Mouse (Mus musculus): ENCODE results near the gene Gm20388.
A peak's percentile ranks its signal among the peaks of the same experiment; 100 is the strongest.
"Not testable (repeated sequence)": the region's sequence is repeated elsewhere in the genome, so short reads cannot be mapped to it uniquely, and the experiment has no call there.

Gm20388 gene

DNA sequence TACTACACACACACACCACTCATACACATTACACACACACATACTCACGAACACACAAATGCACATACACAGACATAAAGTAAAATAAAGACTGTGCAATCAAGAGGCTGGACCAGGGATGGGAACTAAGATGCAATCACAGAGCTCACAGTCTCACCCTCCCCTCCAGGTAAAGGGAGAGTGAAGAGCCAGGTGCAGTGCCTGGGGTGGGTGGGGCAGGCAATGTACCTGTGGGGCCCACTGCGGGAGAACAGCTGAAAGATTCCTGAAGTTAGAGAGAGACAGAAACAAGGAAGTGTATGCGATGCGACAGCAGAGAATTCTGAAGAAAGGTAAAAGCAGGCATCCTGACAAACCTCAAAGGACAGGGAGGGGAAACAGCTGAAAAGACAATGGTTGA, 3884.1 kb downstream of the Gm20388 start:
- DNase-seq: no peak

- DNase-seq: peak; percentile 50
Observed at GRCm38 (mm10) chr8:123796758-123797157, 3886.1 kb downstream of the Gm20388 start.

GRCm38 (mm10) chr8:123797928-123798327, 3887.3 kb downstream of the Gm20388 start:
- DNase-seq: peak; percentile 67

- DNase-seq: no peak
Observed at GRCm38 (mm10) chr8:123799434-123799833, 3888.8 kb downstream of the Gm20388 start.

- DNase-seq: no peak
Observed at GRCm38 (mm10) chr8:123799885-123800284, 3889.2 kb downstream of the Gm20388 start.

DNA sequence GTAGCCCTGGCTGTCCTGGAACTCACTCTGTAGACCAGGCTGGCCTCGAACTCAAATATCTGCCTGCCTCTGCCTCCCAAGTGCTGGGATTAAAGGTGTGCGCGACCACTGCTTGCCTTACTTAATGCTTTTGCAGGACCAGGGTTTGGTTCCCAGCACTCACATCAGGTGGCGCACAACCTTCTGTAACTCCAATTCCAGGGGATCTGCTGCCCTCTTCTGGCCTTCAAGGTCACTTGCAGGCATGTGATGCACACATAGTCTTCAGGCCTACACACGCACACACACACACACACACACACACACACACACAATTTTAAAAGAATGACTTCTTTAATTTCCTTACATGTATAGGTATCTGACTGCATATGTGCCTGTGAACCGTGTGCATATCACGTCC, 3890.2 kb downstream of the Gm20388 start:
- no peak for DNase-seq

DNA sequence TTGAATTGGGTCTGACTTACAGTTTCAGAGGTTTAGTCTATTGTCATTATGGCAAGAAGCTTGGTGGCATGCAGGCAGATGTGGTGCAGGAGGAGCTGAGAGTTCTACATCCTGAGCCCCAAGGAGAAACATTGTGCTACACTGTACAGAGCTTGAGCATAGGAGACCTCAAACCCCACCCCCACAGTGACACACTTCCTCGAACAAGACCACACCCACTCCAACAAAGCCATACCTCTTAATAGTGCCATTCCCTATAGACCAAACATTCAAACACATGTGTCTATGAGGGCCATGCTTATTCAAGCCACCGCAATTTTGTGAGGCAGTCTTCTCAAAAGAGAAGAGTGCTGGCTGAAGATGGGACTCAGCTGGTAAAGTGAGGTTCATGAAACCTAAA, 3890.9 kb downstream of the Gm20388 start:
- no peak for DNase-seq

DNA sequence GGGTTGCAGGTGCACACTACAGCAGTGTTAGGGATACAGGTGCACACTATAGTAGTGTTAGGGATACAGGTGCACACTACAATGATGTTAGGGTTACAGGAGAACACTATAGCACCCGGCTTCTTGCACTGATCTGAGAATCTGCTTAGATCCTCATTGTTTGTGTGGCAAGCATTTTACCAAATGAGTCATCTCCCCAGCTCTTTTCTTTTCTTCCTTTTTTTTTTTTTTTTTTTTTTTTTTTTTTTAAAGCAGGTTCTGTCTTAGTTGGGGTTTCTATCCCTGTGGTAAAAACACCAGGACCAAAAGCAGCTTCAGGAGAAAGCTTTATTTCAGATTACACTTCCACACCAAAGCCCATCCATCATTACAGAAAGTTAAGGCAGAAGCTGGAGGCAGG, 3893.0 kb downstream of the Gm20388 start:
- DNase-seq: no peak

DNA sequence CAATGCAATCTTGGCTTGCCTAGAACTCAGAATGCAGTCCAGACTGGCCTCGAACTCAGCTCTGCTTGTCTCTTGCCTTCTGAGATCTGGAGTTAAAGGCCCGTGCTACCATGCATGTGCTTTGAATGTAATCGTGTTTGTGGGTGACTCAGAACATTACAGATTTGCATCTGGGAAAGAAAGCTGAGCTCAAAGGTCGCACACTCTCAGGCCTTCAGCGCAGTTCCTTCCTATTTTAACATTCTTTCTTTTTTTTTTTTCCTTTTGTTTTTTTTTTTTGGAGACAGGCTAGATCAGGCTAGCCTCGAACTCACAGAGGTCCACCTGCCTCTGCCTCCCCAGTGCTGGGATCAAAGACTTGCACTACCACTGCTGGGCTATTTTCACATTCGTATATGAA, 3893.9 kb downstream of the Gm20388 start:
- no peak for DNase-seq

DNA sequence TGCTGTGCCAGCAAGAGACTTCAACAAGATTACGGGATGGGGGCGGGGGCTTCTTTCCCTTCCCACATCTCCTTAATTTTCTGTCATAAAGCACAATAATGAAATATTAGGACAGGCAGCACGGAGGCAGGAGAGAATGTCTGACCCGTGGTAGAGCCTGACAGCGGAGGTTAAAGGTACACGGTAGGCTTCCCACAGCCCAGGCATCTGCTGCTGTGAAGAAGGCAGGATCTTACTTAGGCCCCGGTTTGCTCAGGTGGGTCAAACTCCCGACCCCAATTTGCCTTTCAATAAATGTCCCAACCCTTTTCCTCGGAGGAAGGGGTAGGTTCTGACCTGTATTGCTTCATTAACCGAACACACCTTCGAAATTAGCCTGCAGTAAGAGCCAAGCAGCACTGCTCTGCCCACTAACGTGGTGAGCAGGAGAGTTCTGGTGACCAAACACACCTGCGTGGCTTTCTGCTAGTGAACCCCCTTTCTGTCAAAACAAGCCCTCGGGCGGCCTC, 3894.6 kb downstream of the Gm20388 start:
- no peak for DNase-seq

GRCm38 (mm10) chr8:123805718-123806373, 3895.2 kb downstream of the Gm20388 start, which contains the start of gene Rab4a:
Gene Rab4a, plus strand, starts transcription at chr8:123805985.
- peak; percentile 84 for DNase-seq

DNA sequence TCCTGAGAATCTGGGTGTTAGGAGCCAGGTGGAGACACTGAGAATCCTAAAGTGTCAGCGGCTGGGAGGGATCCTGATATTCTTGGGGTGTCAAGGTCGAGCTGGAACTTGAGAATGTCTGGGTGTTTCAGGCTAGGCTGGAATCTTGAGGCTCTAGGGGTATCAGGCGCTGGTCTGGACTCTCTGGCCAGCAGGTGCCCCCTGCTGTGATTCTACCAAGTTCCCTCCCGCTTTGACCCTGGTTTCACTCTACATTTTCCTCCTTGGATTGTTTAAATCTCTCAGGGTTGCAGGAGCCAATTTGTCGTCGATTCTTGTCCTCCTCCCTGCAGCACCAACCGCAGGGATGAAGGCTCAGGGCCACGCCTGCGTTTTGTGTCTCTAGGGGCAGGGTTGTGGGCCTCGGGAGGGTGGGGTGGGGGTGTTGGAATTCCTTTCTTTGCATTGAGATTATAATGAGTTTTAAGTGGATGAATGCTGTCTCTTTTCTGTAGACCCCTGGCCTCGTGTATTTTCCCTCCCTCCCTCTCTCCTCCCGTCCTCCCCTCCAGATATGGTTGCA, 3895.8 kb downstream of the Gm20388 start:
- DNase-seq: no peak

- DNase-seq: peak; percentile 70
Observed at GRCm38 (mm10) chr8:123807024-123807431, 3896.4 kb downstream of the Gm20388 start.

GRCm38 (mm10) chr8:123807852-123808573, 3897.4 kb downstream of the Gm20388 start:
- DNase-seq: no peak

DNA sequence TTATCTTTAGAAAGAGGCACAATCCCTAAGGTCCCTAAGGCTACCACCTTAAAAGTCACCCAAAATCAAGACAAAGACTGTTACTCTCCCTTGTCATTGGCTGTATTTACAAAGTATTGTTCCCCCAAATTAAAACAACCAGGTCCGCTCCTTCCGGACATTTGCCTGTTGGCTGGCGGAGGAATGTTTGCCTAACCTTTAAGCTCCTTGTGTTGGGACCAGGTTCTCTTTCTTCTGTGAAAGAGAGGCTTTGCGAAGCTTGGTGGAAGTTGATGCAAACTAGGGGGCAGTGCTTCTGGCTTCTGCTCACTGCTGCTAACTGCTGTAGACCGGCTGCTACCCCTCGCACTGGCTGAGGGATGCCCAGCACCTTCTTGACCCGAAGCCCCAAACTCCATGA, 3898.0 kb downstream of the Gm20388 start:
- DNase-seq: no peak

- DNase-seq: not testable (repeated sequence)
Observed at GRCm38 (mm10) chr8:123809342-123809741, 3898.7 kb downstream of the Gm20388 start.

- no peak for DNase-seq
Observed at GRCm38 (mm10) chr8:123812227-123812626, 3901.6 kb downstream of the Gm20388 start.

- no peak for DNase-seq
Observed at GRCm38 (mm10) chr8:123813173-123813891, 3902.7 kb downstream of the Gm20388 start.

DNA sequence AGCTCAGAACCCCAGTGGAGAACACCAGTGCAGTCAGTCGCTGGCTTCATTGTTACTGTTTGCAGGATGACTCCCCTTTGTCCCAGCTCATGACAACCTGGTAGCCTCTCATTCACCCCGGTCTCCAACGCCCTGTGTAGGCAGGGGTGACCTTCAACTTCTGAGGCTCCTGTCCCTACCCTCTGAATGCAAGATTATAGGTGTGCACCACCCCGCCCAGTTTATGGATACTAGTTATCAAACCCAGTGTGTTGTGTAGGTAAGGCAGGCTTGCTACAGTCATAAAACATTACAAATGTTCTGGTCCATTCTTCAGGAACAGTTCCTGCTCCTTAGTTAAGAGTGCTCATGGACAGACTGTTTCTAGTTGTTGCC, 3903.2 kb downstream of the Gm20388 start:
- no peak for DNase-seq

- DNase-seq: no peak
Observed at GRCm38 (mm10) chr8:123815325-123815724, 3904.7 kb downstream of the Gm20388 start.

- no peak for DNase-seq
Observed at GRCm38 (mm10) chr8:123816939-123817338, 3906.3 kb downstream of the Gm20388 start.

DNA sequence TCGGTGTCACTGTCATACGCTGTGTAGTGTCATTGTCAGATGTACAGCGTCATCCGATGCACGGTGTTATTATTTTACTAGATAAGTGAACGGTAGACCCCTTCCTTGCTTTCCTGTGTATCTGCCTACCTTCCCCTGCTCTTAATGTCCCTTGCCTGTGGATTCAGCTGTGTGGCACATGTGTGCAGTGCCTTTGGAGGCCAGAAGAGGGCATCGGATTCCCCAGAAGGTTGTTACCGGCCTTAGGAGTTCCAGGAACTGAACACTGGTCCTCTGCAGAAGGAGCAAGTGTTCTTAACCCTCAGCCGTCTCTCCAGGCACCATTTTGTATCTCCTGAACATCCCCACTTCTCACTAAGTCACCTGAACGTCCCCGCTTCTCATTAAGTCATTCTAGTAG, 3907.1 kb downstream of the Gm20388 start:
- DNase-seq: no peak

Measured in liver (tissue).